Mouse (Mus musculus) fat pad, adult 2 months (tissue): ENCODE data around the gene Angptl6.

Experiments used
- DNase-seq: peaks from one replicate; pipeline ENCODE4 v3.0.0-alpha.2; 2011; ENCODE audit warnings: low read depth, low spot score; ENCODE audit errors: extremely low read depth

The Angptl6 gene

DNA sequence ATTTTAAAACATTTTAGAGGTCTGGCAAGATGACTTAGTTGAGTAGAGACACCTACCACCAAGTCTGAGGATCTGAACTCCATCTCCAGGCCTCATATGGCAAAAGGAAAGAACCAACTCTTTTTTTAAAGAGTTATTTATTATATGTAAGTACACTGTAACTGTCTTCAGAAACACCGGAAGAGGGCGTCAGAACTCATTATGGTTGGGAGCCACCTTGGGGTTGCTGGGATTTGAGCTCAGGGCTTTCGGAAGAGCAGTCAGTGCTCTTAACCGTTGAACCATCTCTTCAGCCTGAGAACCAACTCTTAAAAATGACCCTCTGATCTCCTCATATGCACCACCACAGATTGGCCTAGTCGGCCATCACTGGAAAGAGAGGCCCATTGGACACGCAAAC, 7.7 kb upstream of the Angptl6 start:
- DNase-seq: no peak

DNA sequence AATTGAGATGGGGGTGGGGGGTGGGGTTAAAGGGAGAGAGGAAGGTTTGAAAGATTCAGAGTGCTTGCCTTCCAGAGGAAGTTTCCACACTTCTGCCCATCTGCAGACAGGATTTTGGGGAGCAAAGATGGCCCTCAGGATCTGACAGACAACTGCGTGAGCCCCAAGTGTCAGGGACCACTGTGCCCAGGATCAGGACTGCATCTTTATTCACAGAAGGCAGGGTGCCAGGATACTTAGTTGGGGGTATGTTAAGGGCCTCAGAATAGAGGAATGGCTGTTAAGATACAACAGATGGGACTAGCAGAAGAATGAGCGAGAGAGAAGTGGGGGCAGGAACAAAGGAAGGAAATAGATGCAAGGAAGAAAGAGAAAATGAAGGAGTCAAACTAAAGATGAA, 7.0 kb upstream of the Angptl6 start:
- DNase-seq: no peak

DNA sequence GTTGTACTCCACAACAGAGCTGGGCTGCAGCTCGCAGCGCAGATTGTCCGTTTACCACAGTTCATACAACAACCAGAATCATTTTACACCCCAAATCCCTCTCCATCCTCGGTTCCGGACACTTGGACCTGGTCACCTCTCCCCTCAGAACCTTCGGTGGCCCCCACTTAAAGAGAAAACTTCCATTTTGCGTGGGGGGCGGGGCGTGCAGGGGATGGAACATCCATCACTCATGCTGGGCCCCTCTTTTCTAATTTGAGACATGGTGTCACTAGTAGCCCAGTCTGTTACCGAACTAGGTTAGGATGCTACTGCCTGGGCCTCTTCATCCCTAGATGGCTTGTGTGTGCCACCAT, 839 bp downstream of the Angptl6 start:
- no peak for DNase-seq

DNA sequence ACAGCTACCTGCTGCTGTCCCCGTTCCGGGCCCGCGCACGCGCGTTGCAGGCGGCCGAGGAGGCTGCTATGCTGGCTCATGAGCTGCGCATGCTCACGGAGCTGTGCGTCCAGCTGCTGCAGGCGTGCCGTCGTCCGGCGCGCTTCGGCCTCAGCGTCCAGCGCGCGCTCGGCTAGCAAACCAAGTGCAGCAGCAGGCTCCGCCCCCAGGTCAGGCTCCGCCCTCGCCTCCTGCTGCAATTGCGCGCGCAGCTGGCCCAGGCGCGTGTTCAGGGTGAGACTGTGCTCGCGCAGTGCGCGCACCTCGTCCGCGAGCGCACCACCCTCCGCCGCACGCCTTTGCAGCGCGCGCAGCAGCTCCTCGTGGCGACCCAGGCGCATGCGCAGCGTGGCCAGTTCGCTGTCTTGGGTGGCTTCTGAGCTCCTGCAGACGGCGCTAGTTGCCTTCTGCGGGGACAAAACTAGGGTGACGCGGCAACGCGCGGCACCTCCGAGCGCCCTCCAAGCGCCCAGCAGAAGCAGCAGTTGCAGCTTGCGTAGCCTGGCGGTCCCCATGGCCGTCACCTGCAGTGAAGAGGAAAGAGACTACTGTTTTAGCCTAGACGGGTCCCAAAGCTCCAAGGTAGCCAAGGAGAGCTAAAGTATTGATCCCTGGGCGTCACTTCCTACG, 1.4 kb downstream of the Angptl6 start:
- peak; percentile 72 for DNase-seq

DNA sequence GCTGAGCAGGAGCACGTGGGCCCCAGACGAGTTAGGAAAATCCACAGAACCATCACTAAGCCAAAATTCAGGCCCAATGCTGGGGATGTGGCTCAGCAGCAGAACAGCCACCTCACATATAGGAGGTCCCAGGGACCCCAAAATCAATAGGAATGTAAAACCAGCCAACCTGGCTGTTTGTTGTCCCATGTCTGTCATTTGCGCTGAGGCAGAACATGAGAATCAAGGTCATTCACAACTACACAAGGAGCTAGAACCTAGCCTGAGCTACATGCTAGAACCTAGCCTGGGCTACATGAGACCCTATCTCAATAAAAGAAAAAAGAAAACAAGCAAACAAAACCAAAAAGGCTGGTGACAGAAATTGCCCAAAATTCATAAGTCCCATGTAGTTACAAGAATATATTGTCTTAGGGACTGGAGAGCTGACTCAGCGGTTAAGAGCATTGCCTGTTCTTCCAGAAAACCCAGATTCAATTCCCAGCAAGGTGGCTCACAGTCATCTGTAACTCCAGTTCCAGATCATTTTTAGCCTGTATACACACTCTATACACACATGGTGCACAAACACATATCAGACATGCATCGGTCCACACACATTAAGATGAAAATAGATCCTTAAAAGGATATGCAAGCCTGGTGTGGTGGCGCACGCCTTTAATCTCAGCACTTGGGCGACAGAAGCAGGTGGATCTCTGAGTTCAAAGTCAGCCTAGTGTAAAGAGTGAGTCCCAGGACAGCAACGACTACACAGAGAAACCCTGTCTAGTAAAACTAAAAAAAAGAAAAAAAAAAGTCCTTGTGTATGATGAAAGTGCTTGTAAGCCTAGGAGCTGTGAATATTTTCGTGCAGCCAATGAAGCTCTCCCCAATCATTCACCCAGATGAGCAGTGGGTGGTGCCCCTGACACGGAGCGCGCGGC, 2.1 kb downstream of the Angptl6 start:
- DNase-seq: no peak

DNA sequence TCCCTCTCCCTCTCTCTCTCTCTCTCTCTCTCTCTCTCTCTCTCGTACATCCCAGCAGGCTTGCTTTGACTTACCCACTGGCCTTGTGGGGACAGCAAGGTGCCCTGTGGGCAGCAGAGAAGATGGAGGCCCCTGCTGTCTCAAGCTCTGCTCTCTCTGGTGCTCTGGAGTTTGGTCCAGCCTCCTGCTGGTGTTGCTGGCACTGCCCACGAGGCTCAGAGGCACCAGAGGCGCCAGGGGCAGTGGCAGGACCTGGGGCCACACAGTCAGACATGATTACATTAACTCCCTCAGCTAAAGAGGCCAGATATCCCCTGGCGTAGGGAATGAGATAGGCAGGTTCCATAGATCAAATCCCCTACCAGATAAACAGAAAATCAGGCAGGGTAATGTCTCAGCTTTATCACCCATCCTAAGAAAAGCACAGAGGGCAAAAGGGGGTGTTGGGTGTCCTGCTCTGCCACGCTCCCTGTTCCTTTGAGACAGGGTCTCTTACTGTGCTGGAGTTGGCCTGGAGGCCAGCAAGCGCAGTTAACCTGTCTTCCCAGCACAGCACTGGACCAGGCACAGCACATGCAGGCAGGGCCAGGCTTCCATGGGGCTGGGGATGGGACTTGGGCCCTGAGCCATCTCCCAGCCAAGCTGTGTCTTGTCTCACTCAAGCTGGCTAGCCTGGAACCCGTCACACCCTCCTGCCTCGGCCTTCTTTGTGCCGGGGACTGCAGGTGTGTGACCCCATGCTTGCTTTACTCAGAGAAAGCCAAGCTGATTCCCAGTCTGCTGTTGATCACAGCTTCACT, 3.0 kb downstream of the Angptl6 start:
- DNase-seq: no peak

DNA sequence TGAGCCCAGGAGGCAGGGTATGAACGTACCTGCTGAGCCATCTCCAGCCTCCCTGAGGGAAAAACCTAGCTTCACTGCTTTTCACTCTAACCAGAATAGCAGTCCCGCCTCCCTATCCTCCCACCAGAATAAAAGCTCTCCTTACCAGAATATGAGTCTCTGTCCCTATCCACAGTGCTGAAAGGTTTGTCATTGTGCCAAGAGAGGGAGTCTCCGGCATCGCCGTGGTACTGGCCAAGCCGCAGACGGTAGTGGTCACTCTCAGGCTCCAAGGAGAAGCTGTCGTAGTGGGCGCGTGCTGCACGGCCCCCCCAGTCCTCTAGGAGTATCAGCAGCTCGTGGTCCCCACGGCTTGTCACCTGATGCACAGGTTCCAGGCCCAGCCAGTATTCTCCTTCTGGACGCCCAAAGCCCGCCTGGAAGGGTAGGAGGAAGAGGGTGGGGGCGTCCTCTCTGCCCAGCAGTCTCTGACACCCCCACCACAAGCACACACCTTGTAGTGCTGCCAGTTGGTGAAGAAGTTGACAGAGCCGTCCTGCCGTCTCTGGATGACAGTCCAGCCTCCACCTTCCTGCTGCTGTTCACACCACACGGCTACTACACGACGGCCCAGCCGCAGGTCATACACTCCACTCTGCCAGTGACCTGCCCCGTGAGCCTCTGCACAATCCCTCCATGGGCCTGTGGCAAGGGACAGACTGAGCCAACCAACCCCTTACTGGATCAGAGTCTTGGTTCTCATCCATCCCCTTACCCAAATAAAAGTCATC, 4.3 kb downstream of the Angptl6 start:
- no peak for DNase-seq

DNA sequence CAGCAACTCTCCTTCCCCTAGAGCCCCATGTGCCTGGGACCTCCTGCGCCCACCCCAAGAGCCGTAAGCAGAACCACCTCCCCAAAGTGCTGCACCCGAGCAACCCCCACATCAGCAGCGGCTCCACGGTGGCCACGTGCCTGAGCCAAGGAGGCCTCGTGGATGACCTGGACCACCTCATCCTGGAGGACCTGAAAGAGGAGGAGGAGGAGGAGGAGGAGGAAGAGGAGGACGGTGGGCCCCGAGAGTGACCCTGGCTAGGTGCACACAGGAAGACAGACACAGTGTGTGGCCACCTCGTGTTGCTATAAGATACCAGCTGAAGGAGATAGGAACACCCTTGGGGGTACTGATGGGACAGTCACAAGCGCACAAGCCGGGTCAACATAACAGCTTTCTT, 6.0 kb downstream of the Angptl6 start:
- no peak for DNase-seq

DNA sequence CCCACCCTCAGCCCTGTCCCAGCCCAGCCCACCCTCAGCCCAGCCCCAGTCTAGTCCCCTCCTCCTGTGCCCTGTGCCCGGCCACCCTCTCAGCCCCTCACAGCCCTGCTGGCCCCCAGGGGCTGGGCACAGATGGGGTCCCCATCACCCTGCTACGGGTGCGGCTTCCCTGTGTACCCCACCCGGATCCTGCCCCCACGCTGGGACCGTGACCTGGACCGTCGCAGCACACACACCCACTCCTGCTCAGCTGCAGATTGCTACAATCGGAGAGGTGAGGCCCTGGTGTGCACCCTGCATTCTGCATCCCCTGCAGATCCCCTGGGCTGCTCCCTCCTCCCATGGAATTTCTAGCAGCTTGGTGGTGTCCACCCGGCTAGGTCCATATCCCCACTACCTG, 6.5 kb downstream of the Angptl6 start:
- no peak for DNase-seq

DNA sequence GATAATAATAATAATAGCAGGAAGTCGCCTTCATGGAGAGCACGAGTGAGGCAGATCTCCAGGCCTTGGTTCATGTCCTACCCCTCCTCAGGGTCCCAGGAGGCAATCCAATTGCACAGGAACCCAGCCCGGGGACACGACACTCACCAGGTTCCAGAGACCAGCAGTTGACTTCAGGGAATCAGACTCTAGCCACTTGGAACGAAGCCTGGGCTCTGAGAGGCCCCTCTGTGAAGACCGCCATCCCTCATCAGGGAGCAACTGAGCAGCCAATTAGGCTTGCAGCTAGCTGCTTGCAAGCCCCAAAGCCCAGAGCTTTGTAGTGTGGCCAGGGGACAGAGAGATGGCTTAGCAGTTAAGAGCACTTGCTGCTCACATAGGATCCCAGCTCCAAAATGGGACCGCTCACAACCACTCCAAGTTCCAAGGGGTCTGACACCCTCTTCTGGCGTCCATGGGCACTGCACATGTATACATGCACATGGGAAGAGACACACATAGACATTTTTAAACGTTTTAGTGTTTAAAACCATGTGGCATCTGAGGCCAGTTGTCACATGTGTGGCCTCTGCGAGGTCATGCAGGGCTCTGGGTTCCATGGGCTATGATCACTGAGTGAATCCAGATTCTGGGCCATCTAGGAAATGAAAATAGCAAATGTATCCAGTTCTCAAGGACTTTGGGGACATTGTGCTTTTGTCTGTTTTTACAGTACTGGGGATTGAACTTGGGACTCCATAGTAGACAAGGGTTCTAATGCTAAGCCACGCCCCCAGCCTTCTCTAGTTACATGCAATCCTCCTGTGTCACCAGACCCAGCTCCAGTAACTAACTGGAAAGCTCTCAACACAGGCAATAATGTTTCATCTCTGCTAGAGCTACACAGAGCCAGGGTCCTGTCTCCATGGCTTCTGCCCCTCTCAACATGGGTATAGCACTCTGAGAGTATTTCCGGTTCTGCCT, 9.0 kb downstream of the Angptl6 start:
- DNase-seq: no peak

DNA sequence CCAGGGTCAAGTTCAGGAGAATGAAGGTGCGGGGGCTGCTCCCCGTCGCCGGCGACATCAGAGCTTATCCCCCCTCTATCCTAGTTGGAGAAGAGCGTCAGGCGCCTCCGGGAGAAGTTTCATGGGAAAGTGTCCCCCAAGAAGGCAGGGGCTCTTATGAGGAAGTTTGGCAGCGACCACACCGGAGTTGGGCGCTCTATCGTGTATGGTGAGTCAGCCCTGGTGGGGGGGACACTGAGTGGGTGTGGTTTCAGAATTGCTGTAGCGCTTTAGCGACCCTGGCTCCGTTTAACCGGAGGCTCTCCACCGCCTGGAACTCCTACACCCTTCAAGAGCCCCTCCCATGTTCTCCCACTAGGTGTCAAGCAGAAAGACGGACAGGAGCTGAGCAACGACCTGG, 10.3 kb downstream of the Angptl6 start:
- DNase-seq: no peak

DNA sequence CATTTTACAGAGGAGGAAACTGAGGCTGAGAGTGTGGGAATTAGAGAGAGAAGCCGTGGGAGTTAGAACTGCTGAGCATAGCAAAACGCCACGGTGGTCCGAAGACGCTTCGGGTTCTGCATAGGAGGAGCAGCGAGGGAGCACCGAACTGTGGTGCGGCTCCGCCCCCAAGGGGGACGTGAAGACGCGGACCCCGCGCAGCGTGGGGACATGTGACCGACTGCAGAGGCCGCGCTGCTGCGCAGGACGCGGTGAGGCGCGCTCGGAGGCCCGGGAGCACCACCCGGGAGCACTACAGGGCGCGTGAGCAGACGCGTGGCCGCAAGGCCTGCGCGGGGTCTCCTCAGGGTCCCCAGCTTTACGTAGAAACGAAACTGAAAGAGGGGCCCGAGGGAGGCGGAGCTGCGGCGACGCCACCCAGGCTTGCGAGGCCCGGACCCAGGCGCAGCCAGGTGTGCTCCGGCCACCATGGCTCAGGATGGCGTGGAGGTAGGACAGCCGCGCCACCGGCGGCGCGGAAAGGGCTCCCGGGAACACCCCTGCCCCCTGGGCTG, 11.0 kb downstream of the Angptl6 start, which contains the start of gene A230050P20Rik:
A230050P20Rik (plus strand) TSS at position 195 of the 554 bp plus-strand sequence.
- no peak for DNase-seq

DNA sequence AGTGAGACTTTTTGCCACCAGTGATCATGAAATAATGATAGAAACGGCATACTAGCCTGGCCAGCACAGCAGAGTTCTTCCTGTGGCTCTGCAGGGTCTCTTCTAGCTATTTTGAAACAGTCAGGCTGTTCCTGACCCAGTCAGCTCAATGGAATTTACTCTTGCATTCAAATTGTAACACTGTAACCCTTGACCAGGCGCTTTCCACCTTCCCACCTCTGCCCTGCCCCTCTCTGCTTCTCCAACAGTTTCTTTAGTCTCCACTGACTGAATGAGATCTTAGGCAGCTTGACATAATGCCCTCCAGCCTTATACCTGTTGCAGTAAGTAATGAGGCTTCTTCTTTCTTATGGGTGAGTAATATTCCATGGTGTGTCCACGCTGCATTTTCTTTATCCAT, 12.6 kb downstream of the Angptl6 start:
- DNase-seq: no peak

DNA sequence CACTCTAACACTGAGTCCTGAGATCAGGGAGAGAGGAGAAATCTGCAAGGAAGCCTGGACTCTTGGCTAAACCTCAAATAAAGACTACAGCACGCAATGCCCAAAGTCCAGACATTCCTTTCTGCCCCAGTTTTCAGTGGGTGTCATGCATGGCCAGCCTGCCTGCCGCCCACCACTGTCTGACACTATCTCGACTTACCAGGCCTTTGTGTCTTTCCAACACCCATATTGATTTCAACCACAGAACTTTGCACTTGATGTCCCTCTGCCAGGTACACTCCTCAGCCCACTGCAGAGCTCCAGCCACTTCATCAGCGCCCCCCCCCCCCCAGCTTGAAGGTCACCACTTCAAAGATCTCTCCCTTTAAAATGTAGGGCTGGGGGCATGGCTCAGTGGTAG, 17.3 kb downstream of the Angptl6 start:
- DNase-seq: no peak

DNA sequence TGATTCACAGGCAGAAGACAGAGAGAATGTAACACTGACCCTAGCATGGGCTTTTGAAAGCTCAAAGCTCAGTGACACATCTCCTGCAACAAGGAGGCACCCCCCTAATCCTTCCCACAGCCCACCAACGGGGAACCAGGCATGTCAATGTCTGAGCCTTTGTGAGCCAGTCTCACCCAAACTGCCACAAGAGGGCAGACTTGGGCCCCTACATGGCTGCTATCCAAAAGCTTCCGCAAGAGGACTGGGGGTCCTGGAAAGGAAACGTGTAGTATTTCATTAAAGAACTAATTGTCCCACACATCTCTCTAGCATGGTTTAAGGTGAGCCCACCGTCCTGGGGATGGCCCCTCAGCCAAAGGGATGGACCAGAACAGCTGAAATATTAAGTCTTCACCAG, 17.7 kb downstream of the Angptl6 start:
- no peak for DNase-seq

DNA sequence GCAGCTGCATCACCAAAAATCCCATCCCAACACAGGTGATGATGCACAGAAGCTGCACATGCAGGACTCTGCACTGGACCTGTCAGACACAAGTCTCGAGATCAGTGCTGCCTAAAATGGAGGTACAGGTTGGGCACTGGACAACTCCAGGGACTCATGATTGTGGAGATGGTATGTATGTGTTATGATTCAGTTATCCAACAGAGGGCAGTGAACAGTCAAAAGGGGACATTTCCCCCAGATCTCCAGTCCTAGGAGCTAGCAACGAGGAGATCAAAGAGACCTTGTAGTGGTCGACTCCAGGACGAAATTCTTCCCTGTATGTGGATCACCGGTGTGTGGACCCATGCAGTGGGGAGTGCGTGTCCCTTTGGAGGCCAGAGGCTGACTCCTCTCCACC, 19.6 kb downstream of the Angptl6 start:
- DNase-seq: no peak

DNA sequence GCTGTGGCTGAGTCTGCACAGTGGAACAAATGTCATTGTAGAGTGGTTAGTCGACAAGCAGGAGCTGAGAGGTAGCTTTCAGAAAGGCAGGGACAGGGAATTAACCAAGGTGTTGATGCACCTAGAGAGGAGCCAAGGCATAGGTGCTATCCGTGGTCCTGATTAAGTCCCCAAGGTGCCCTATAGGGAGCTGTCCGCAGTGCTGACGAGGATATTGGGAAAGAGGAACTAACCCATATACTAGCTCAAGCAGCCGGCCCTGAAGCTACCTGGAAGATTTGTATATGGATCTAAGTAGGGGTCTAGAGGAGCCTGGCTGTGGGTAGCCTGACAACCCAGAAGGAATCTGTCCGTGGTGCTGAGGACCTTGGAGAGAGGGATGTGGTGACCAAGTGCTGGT, 22.4 kb downstream of the Angptl6 start:
- no peak for DNase-seq

DNA sequence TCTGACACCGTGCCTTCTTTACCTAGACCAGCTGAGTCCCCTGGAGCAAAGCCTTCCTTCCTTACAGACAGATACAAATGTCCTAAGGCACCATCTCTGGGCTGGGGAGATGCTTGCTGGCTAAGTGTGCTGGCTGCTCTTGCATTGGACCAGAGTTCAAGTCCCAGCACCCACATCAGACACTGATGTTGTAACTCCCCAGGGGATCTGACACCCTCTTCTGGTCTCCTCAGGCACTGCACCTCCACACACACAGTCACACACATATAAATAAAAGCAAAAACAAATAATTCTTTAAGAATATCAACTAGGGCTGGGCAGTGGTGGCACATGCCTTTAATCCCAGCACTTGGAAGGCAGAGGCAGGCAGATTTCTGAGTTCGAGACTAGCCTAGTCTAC, 29.3 kb downstream of the Angptl6 start:
- DNase-seq: no peak

DNA sequence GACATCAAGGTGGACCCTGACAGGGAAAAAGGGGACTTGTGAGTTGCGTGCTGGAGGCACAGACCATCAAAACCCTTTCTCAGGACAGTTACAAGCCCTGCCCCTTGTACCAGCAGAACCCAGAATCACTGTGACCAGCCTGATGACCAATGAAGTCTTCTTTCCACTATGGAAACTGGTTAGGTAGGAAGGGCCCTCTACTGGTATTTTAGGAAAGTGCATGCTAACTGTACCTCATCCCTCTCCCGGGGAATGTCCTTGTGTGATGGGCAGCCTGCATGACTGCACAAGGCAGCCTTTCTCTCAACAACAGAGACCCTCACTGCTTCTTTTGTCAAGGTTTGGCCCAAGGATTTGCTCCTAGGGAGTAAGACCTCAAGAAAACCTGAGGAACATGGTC, 36.9 kb downstream of the Angptl6 start:
- no peak for DNase-seq
